Mouse (Mus musculus) megakaryocyte, embryonic 14.5 days (primary cell): ENCODE data around the gene Gm10153.
"Not testable (repeated sequence)": the region's sequence is repeated elsewhere in the genome, so short reads cannot be mapped to it uniquely, and the experiment has no call there.

Experiments
- FLI1 ChIP-seq: IDR thresholded peaks from 2 replicates; pipeline ENCODE4 v1.6.1; 2012; ENCODE audit warnings: low read length, inconsistent platforms, mixed read lengths
- GATA1 ChIP-seq: IDR thresholded peaks from 3 replicates; pipeline ENCODE4 v1.6.1; 2012; ENCODE audit warnings: mixed read lengths, low read length, inconsistent platforms, borderline replicate concordance

- not testable (repeated sequence) for TF ChIP-seq GATA1, FLI1
Measured at GRCm38 (mm10) chr7:142165639-142166038, 24.6 kb downstream of the Gm10153 start, which contains the start of gene Gm4553.
